Mouse (Mus musculus): ENCODE measurements around the gene Ntmt1. TPM values are rescaled to one million over a fixed set of nuclear protein-coding genes. Genes with fewer than 3 reads are reported as not detected.

Ntmt1 gene
- polyA plus RNA-seq, 1 experiment from 2014 or later: 107 TPM

GRCm38 (mm10) chr2:30852771-30853313 is 45.2 kb downstream of the Ntmt1 start:
- Histone ChIP-seq H3K9me3 (no peaks in the 10 kb centered on the region), H3K27ac (replicated peaks) (no peak overlapping the region; the same call in 1 of the 2 replicates), H3K4me1 (replicated peaks) (peaks cover 16% of the 10 kb centered on the region), H3K9ac (no peak overlapping the region), H3K4me3 (no peak overlapping the region), H3K36me3 (no peaks in the 10 kb centered on the region), H3K27me3 (peaks cover 13% of the 10 kb centered on the region), H3K4me2 (no peak overlapping the region)
- WGBS: 32% methylated on average over 20 of the region's 20 CpGs
- ATAC-seq (ENCODE audit: low read depth): no peak

DNA sequence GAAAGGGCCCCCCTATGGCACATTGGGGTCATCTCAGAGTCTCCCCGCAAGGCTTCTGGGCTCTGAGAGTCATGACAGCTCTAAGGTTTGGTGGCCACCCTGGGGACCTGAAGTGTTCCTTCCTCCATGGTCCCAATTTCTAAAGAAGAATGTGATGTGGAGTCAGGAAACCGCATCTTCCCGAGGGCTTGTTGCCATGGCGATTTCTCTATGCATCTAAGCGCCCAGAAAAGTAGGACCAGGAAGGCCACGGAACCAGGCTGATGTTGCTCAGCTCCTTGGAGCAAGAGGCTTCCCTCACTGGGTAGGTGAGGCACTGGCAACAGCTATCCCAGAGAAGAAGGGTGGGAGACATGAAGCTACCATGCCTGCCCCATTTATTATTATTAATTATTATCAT is 49.5 kb downstream of the Ntmt1 start:
- 62% methylated on average over 6 of the region's 6 CpGs for WGBS
- Histone ChIP-seq H3K4me3 (no peak overlapping the region), H3K9me3 (no peaks in the 10 kb centered on the region)

GRCm38 (mm10) chr2:30859782-30860181 is 52.2 kb downstream of the Ntmt1 start:
- Histone ChIP-seq H3K4me3 (no peak overlapping the region), H3K9me3 (no peaks in the 10 kb centered on the region), H3K9ac (no peak overlapping the region), H3K36me3 (no peaks in the 10 kb centered on the region), H3K27ac (replicated peaks) (no peak overlapping the region), H3K4me1 (replicated peaks) (peaks cover 5% of the 10 kb centered on the region), H3K27me3 (peaks cover 20% of the 10 kb centered on the region), H3K4me2 (no peak overlapping the region)
- whole genome bisulfite sequencing: 77% methylated on average over 5 of the region's 5 CpGs
- ATAC-seq (ENCODE audit: low read depth): no peak

More for the DNA sequence above, 49.5 kb downstream of the Ntmt1 start:
- H3K36me3 ChIP-seq: no peaks in the 10 kb centered on the region
- peaks cover 6% of the 10 kb centered on the region; the same call in 1 of the 2 replicates for H3K27me3 ChIP-seq
- H3K9ac ChIP-seq: no peak overlapping the region
- H3K4me2 ChIP-seq: no peak overlapping the region
- ATAC-seq (ENCODE audit: low read depth): no peak
- peaks cover 12% of the 10 kb centered on the region for H3K4me1 ChIP-seq (replicated peaks)
- H3K27ac ChIP-seq (replicated peaks): no peak overlapping the region

- Histone ChIP-seq H3K4me3 (no peak overlapping the region), H3K4me1 (replicated peaks) (peaks cover 11% of the 10 kb centered on the region), H3K4me2 (no peak overlapping the region), H3K27me3 (peaks cover 41% of the 10 kb centered on the region), H3K27ac (replicated peaks) (no peak overlapping the region), H3K36me3 (no peaks in the 10 kb centered on the region), H3K9me3 (no peaks in the 10 kb centered on the region), H3K9ac (no peak overlapping the region)
- ATAC-seq (ENCODE audit: low read depth): no peak
- WGBS: 60% methylated on average over 4 of the region's 4 CpGs
Measured at GRCm38 (mm10) chr2:30862081-30862480, 54.5 kb downstream of the Ntmt1 start.

DNA sequence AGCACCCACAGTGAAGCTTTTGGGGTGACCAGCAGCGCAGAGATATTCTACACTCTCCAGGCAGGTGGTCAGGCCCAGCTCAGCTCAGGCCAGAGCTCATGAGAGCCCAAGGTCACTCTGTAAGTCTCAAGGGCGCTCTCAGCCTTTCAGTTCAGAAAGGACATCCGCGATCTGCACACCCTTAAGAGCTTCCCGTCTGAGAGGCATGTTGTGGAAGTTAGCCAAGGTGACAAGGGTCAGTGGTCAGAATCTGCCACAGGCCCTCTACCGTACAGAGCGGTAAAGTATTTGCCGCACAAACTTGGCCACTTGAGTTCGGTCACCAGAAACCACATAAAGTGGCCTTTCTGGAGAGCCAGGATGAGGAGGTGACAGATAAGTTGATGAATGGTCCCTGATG is 55.9 kb downstream of the Ntmt1 start:
- Histone ChIP-seq H3K27ac (replicated peaks) (no peak overlapping the region), H3K4me2 (no peak overlapping the region), H3K4me1 (replicated peaks) (peaks cover 11% of the 10 kb centered on the region), H3K9ac (no peak overlapping the region), H3K9me3 (no peaks in the 10 kb centered on the region), H3K36me3 (no peaks in the 10 kb centered on the region), H3K27me3 (peaks cover 38% of the 10 kb centered on the region), H3K4me3 (no peak overlapping the region)
- no peak for ATAC-seq (ENCODE audit: low read depth)
- WGBS: 78% methylated on average over 9 of the region's 9 CpGs

- Histone ChIP-seq H3K27me3 (peaks cover 38% of the 10 kb centered on the region), H3K9me3 (no peaks in the 10 kb centered on the region), H3K4me3 (peak overlapping the region; percentile 29), H3K4me2 (peak overlapping the region; percentile 51), H3K36me3 (no peaks in the 10 kb centered on the region), H3K4me1 (replicated peaks) (peaks cover 11% of the 10 kb centered on the region), H3K9ac (peak overlapping the region; percentile 62), H3K27ac (replicated peaks) (no peak overlapping the region)
- ATAC-seq (ENCODE audit: low read depth): no peak
- WGBS: 3% methylated on average over 34 of the region's 35 CpGs
Measured at GRCm38 (mm10) chr2:30864968-30865381, 57.3 kb downstream of the Ntmt1 start.

DNA sequence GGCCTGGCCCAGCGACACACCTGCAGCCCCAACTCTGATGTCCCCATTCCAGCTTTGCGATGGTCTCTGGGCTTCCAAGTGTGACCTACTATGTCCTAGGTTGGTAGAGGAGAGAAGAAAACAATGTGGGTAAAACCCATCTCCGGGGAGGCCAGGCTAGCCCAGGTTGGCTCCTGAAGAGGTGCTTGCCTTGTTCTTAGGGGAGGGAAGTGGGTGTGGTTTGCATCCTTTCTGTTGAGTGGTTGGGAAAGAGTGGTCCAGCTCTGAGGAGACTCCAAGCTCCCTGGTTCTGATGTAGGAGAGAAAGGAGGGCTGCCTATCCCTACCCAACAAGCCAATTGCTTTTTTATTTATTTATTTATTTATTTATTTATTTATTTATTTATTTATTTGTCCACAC is 57.8 kb downstream of the Ntmt1 start:
- Histone ChIP-seq H3K4me2 (peak overlapping the region; percentile 51; the same call in 1 of the 2 replicates), H3K27me3 (peaks cover 38% of the 10 kb centered on the region), H3K9me3 (no peaks in the 10 kb centered on the region), H3K9ac (no peak overlapping the region), H3K4me1 (replicated peaks) (peaks cover 11% of the 10 kb centered on the region), H3K36me3 (no peaks in the 10 kb centered on the region), H3K27ac (replicated peaks) (no peak overlapping the region), H3K4me3 (no peak overlapping the region)
- 56% methylated on average over 3 of the region's 3 CpGs for WGBS
- no peak for ATAC-seq (ENCODE audit: low read depth)

DNA sequence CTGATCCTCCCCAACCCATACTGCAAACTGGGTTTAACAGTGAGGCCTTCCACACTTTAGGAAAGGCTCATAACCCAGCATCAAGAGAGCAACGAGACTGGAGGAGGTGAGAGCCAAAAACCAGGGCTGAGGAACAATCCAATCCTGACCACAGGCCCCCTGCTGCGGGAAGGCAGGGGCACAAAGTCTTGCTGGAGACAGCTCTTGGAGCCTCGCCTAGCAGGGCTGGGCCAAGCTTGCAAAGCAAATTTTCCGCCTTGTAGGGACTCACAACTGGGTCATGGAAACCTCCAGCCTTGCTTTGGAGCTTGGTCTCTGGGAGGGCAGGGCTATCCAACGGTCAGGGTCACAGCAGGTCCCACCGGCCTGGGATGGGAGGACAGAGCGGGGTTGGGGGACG is 63.2 kb downstream of the Ntmt1 start:
- no peak for ATAC-seq (ENCODE audit: low read depth)
- Histone ChIP-seq H3K9me3 (no peaks in the 10 kb centered on the region), H3K4me1 (replicated peaks) (peaks cover 6% of the 10 kb centered on the region), H3K27ac (replicated peaks) (no peak overlapping the region), H3K4me2 (no peak overlapping the region), H3K36me3 (no peaks in the 10 kb centered on the region), H3K27me3 (peaks cover 11% of the 10 kb centered on the region), H3K9ac (no peak overlapping the region), H3K4me3 (no peak overlapping the region)
- 69% methylated on average over 8 of the region's 8 CpGs for WGBS

Other genes with a start within 250 kb of the Ntmt1 start
- 0.39 and 0.98 TPM in 2 replicates for gene Cstad, start 212.8 kb upstream of the Ntmt1 start, polyA plus RNA-seq (2015; fragmentation: Nextera tagmentation; extraction: Ambion mirVana)
- 0.91 and 1.3 TPM in 2 replicates for gene 1700001O22Rik, start 4.2 kb upstream of the Ntmt1 start, polyA plus RNA-seq (2015; fragmentation: Nextera tagmentation; extraction: Ambion mirVana)
- 38.2 and 39.8 TPM in 2 replicates for gene Asb6, start 22.5 kb downstream of the Ntmt1 start, polyA plus RNA-seq (2015; fragmentation: Nextera tagmentation; extraction: Ambion mirVana)
- 1.7 and 4.9 TPM in 2 replicates for gene Prrx2, start 27.1 kb downstream of the Ntmt1 start, polyA plus RNA-seq (2015; fragmentation: Nextera tagmentation; extraction: Ambion mirVana)
- 2.4 and 2.7 TPM in 2 replicates for gene Ptges, start 122.0 kb downstream of the Ntmt1 start, polyA plus RNA-seq (2015; fragmentation: Nextera tagmentation; extraction: Ambion mirVana)
- gene Tor1b, start 145.1 kb downstream of the Ntmt1 start, polyA plus RNA-seq (2015; fragmentation: Nextera tagmentation; extraction: Ambion mirVana): 14.9 and 16.3 TPM in 2 replicates
- 92.3 and 105 TPM in 2 replicates for gene Tor1a, start 160.1 kb downstream of the Ntmt1 start, polyA plus RNA-seq (2015; fragmentation: Nextera tagmentation; extraction: Ambion mirVana)
- 92.3 and 95.2 TPM in 2 replicates for gene BC005624, start 174.4 kb downstream of the Ntmt1 start, polyA plus RNA-seq (2015; fragmentation: Nextera tagmentation; extraction: Ambion mirVana)
- gene Usp20, start 174.5 kb downstream of the Ntmt1 start, polyA plus RNA-seq (2015; fragmentation: Nextera tagmentation; extraction: Ambion mirVana): 48.9 and 49.6 TPM in 2 replicates

Measured in neural tube, embryonic 13.5 days (tissue).